Mouse (Mus musculus): ENCODE data around the gene Ggcx. TPM values are rescaled to one million over a fixed set of nuclear protein-coding genes. Genes with fewer than 3 reads are reported as not detected.
"Not testable (repeated sequence)": the region's sequence is repeated elsewhere in the genome, so short reads cannot be mapped to it uniquely, and the experiment has no call there.

Gene Ggcx
- polyA plus RNA-seq, 1 experiment from 2014 or later = 26.8 TPM

GRCm38 (mm10) chr6:72438862-72439354, 24.8 kb downstream of the Ggcx start:
- H3K9me3 ChIP-seq = no peaks in the 10 kb centered on the region
- under 1% methylated on average over 57 of the region's 57 CpGs for WGBS
- H3K27ac ChIP-seq = peak overlapping the region; percentile 92
- no peaks in the 10 kb centered on the region for H3K27me3 ChIP-seq (replicated peaks)
- H3K4me3 ChIP-seq = peak overlapping the region; percentile 95
- peaks cover 27% of the 10 kb centered on the region for H3K36me3 ChIP-seq
- H3K9ac ChIP-seq = peak overlapping the region; percentile 99
- peak overlapping the region; percentile 76 for H3K4me2 ChIP-seq (replicated peaks)
- H3K4me1 ChIP-seq = peaks cover 15% of the 10 kb centered on the region
- peak; percentile 31 for ATAC-seq (ENCODE audit: low FRiP score, low read depth)

GRCm38 (mm10) chr6:72439355-72440185, 25.5 kb downstream of the Ggcx start, which contains the start of gene Mat2a:
Gene Mat2a, minus strand, starts transcription at chr6:72439558.
- Histone ChIP-seq H3K4me3 (peak within 1 kb of the TSS; percentile 95), H3K4me2 (replicated peaks) (peak within 1 kb of the TSS; percentile 76), H3K36me3 (peaks cover 23% of the 10 kb centered on the region), H3K4me1 (peaks cover 15% of the 10 kb centered on the region), H3K9ac (peak within 1 kb of the TSS; percentile 99), H3K27ac (peak within 1 kb of the TSS; percentile 92), H3K27me3 (replicated peaks) (no peaks in the 10 kb centered on the region), H3K9me3 (no peaks in the 10 kb centered on the region)
- ATAC-seq (ENCODE audit: low FRiP score, low read depth) = peak; percentile 88
- under 1% methylated on average over 77 of the region's 77 CpGs for whole genome bisulfite sequencing

GRCm38 (mm10) chr6:72440186-72440990, 26.3 kb downstream of the Ggcx start:
- peak overlapping the region; percentile 95 for H3K4me3 ChIP-seq
- peak overlapping the region; percentile 92 for H3K27ac ChIP-seq
- 6% methylated on average over 17 of the region's 17 CpGs for WGBS
- 0 out of 2 replicates have a peak, but pooled peaks have one; percentile 6 for ATAC-seq (ENCODE audit: low FRiP score, low read depth)
- peaks cover 15% of the 10 kb centered on the region for H3K4me1 ChIP-seq
- peaks cover 15% of the 10 kb centered on the region for H3K36me3 ChIP-seq
- peak overlapping the region; percentile 99 for H3K9ac ChIP-seq
- no peaks in the 10 kb centered on the region for H3K27me3 ChIP-seq (replicated peaks)
- peak overlapping the region; percentile 76 for H3K4me2 ChIP-seq (replicated peaks)
- no peaks in the 10 kb centered on the region for H3K9me3 ChIP-seq

- 92% methylated on average over 1 of the region's 1 CpGs for WGBS
- Histone ChIP-seq H3K9ac (no peak overlapping the region), H3K27me3 (replicated peaks) (no peaks in the 10 kb centered on the region), H3K36me3 (no peaks in the 10 kb centered on the region), H3K27ac (no peak overlapping the region), H3K4me2 (replicated peaks) (no peak overlapping the region), H3K9me3 (no peaks in the 10 kb centered on the region), H3K4me1 (peaks cover 8% of the 10 kb centered on the region), H3K4me3 (no peak overlapping the region)
- no peak for ATAC-seq (ENCODE audit: low FRiP score, low read depth)
Measured at GRCm38 (mm10) chr6:72442921-72443604, 29.0 kb downstream of the Ggcx start.

- no peaks in the 10 kb centered on the region for H3K36me3 ChIP-seq
- no peak overlapping the region for H3K4me2 ChIP-seq (replicated peaks)
- H3K4me1 ChIP-seq = peaks cover 8% of the 10 kb centered on the region
- no peak for ATAC-seq (ENCODE audit: low FRiP score, low read depth)
- H3K9ac ChIP-seq = no peak overlapping the region
- no peaks in the 10 kb centered on the region for H3K9me3 ChIP-seq
- no peaks in the 10 kb centered on the region for H3K27me3 ChIP-seq (replicated peaks)
- no peak overlapping the region for H3K4me3 ChIP-seq
- no peak overlapping the region for H3K27ac ChIP-seq
Measured at GRCm38 (mm10) chr6:72445011-72445410, 30.9 kb downstream of the Ggcx start.

- no peak overlapping the region for H3K4me3 ChIP-seq
- H3K27ac ChIP-seq = no peak overlapping the region
- no peaks in the 10 kb centered on the region for H3K27me3 ChIP-seq (replicated peaks)
- no peak overlapping the region for H3K4me2 ChIP-seq (replicated peaks)
- no peak overlapping the region for H3K9ac ChIP-seq
- no peak for ATAC-seq (ENCODE audit: low FRiP score, low read depth)
- no peaks in the 10 kb centered on the region for H3K9me3 ChIP-seq
- WGBS = 84% methylated on average over 2 of the region's 2 CpGs
- H3K4me1 ChIP-seq = no peaks in the 10 kb centered on the region
- H3K36me3 ChIP-seq = no peaks in the 10 kb centered on the region
Measured at GRCm38 (mm10) chr6:72447487-72447886, 33.4 kb downstream of the Ggcx start.

- H3K36me3 ChIP-seq; H3K4me2 ChIP-seq (replicated peaks); ATAC-seq (ENCODE audit: low FRiP score, low read depth); H3K27me3 ChIP-seq (replicated peaks); H3K27ac ChIP-seq; H3K9ac ChIP-seq; H3K9me3 ChIP-seq; H3K4me1 ChIP-seq; H3K4me3 ChIP-seq: not testable (repeated sequence)
- WGBS = 78% methylated on average over 2 of the region's 2 CpGs
Measured at GRCm38 (mm10) chr6:72451778-72452177, 37.7 kb downstream of the Ggcx start.

- no peak overlapping the region for H3K4me2 ChIP-seq (replicated peaks)
- no peaks in the 10 kb centered on the region for H3K9me3 ChIP-seq
- no peak for ATAC-seq (ENCODE audit: low FRiP score, low read depth)
- H3K36me3 ChIP-seq = no peaks in the 10 kb centered on the region
- H3K4me1 ChIP-seq = no peaks in the 10 kb centered on the region
- no peak overlapping the region for H3K4me3 ChIP-seq
- H3K27ac ChIP-seq = no peak overlapping the region
- no peak overlapping the region for H3K9ac ChIP-seq
- no peaks in the 10 kb centered on the region for H3K27me3 ChIP-seq (replicated peaks)
- WGBS = 83% methylated on average over 2 of the region's 2 CpGs
Measured at GRCm38 (mm10) chr6:72452329-72452728, 38.2 kb downstream of the Ggcx start.

- H3K9ac ChIP-seq = no peak overlapping the region
- ATAC-seq (ENCODE audit: low FRiP score, low read depth) = no peak
- H3K4me2 ChIP-seq (replicated peaks) = no peak overlapping the region
- no peaks in the 10 kb centered on the region for H3K9me3 ChIP-seq
- H3K27me3 ChIP-seq (replicated peaks) = no peaks in the 10 kb centered on the region
- H3K27ac ChIP-seq = no peak overlapping the region
- no peak overlapping the region for H3K4me3 ChIP-seq
- no peaks in the 10 kb centered on the region for H3K4me1 ChIP-seq
- WGBS = 76% methylated on average over 3 of the region's 3 CpGs
- H3K36me3 ChIP-seq = no peaks in the 10 kb centered on the region
Measured at GRCm38 (mm10) chr6:72453578-72453977, 39.5 kb downstream of the Ggcx start.

- Histone ChIP-seq H3K4me1 (no peaks in the 10 kb centered on the region), H3K4me2 (replicated peaks) (no peak overlapping the region), H3K27ac (no peak overlapping the region), H3K27me3 (replicated peaks) (no peaks in the 10 kb centered on the region), H3K9me3 (no peaks in the 10 kb centered on the region), H3K4me3 (no peak overlapping the region), H3K36me3 (no peaks in the 10 kb centered on the region), H3K9ac (no peak overlapping the region)
- 81% methylated on average over 7 of the region's 7 CpGs for WGBS
- no peak for ATAC-seq (ENCODE audit: low FRiP score, low read depth)
Measured at GRCm38 (mm10) chr6:72454072-72454746, 40.1 kb downstream of the Ggcx start.

- H3K27ac ChIP-seq = no peak overlapping the region
Measured at GRCm38 (mm10) chr6:72454833-72455373, 40.8 kb downstream of the Ggcx start.

More at GRCm38 (mm10) chr6:72454833-72455373, 40.8 kb downstream of the Ggcx start:
- WGBS = 68% methylated on average over 7 of the region's 7 CpGs
- no peaks in the 10 kb centered on the region for H3K27me3 ChIP-seq (replicated peaks)
- no peak overlapping the region for H3K4me3 ChIP-seq
- no peak for ATAC-seq (ENCODE audit: low FRiP score, low read depth)
- no peaks in the 10 kb centered on the region for H3K36me3 ChIP-seq
- H3K9me3 ChIP-seq = no peaks in the 10 kb centered on the region
- H3K4me1 ChIP-seq = no peaks in the 10 kb centered on the region
- H3K4me2 ChIP-seq (replicated peaks) = no peak overlapping the region
- H3K9ac ChIP-seq = no peak overlapping the region

Measured in neural tube, embryonic 12.5 days (tissue).